Mouse (Mus musculus) midbrain, embryonic 15.5 days (tissue): ENCODE results near the gene Tulp4. TPM values are rescaled to one million over a fixed set of nuclear protein-coding genes. Genes with fewer than 3 reads are reported as not detected.
A peak's percentile ranks its signal among the peaks of the same experiment; 100 is the strongest.

Experiments used
- ATAC-seq: fragments of 200-750 bp; cut with Nextera tagmentation; replicated peaks from 2 replicates; pipeline ENCODE4 v1.8.0; 2017; ENCODE audit warnings: moderate TSS enrichment
- H3K27ac ChIP-seq: fragments of 300-500 bp; sonication (generic); 2 replicates; pipeline ENCODE4 v1.5.1; 2015; ENCODE audit warnings: mild to moderate bottlenecking, inconsistent platforms
- H3K27me3 ChIP-seq: fragments of 300-500 bp; sonication (generic); replicated peaks from 2 replicates; pipeline ENCODE4 v1.6.1; 2015; ENCODE audit warnings: inconsistent platforms
- H3K36me3 ChIP-seq: fragments of 300-500 bp; sonication (generic); replicated peaks from 2 replicates; pipeline ENCODE4 v1.6.1; 2015; ENCODE audit warnings: inconsistent platforms
- H3K4me1 ChIP-seq: fragments of 300-500 bp; sonication (generic); 2 replicates; pipeline ENCODE4 v1.6.1; 2015; ENCODE audit warnings: inconsistent platforms
- H3K4me2 ChIP-seq: fragments of 300-500 bp; sonication (generic); 2 replicates; pipeline ENCODE4 v1.6.1; 2015; ENCODE audit warnings: inconsistent platforms, mild to moderate bottlenecking, moderate library complexity
- H3K4me3 ChIP-seq: fragments of 300-500 bp; sonication (generic); 2 replicates; pipeline ENCODE4 v1.5.1; 2015; ENCODE audit warnings: mild to moderate bottlenecking, inconsistent platforms
- H3K9ac ChIP-seq: fragments of 300-500 bp; sonication (generic); 2 replicates; pipeline ENCODE4 v1.6.1; 2015; ENCODE audit warnings: mild to moderate bottlenecking, inconsistent platforms
- H3K9me3 ChIP-seq: fragments of 300-500 bp; sonication (generic); 2 replicates; pipeline ENCODE4 v1.6.1; 2016; ENCODE audit warnings: inconsistent platforms
- WGBS: fragments of 180-500 bp; shearing (Covaris S2); methylation state at CpG from one replicate; pipeline ENCODE4 v1.1.7; 2015; ENCODE audit warnings: mixed read lengths; 5-methylcytosine and 5-hydroxymethylcytosine counted together
- polyA plus RNA-seq: library from polyadenylated mRNA; unstranded; fragments of >200 nt; fragmentation: Nextera tagmentation; extraction: Ambion mirVana; gene quantifications from 2 replicates; pipeline ENCODE4 v1.2.1, GENCODE M21; 2015

Gene Tulp4
- 164 and 166 TPM in 2 replicates for polyA plus RNA-seq

- under 1% methylated on average over 51 of the region's 76 CpGs for WGBS
- no peaks in the 10 kb centered on the region for H3K9me3 ChIP-seq
- H3K4me1 ChIP-seq, result peaks cover 28% of the 10 kb centered on the region
- H3K36me3 ChIP-seq, result no peaks in the 10 kb centered on the region
- peak within 1 kb of the TSS; percentile 89 for H3K9ac ChIP-seq
- H3K4me3 ChIP-seq, result peak within 1 kb of the TSS; percentile 70
- H3K27me3 ChIP-seq, result 0 out of 2 replicates have a peak, but pooled peaks cover 2% of the 10 kb centered on the region
- H3K4me2 ChIP-seq, result peak within 1 kb of the TSS; percentile 82
- ATAC-seq, result peak; percentile 99
- H3K27ac ChIP-seq, result peak within 1 kb of the TSS; percentile 99
Observed at GRCm38 (mm10) chr17:6106361-6107014, at the start of gene Tulp4. Gene Tulp4, plus strand, starts transcription at chr17:6106437.

- Histone ChIP-seq H3K4me2 (no peak overlapping the region), H3K4me3 (no peak overlapping the region), H3K4me1 (no peaks in the 10 kb centered on the region), H3K27ac (no peak overlapping the region), H3K27me3 (no peaks in the 10 kb centered on the region), H3K9me3 (no peaks in the 10 kb centered on the region), H3K9ac (no peak overlapping the region), H3K36me3 (peaks cover 37% of the 10 kb centered on the region)
- 86% methylated on average over 8 of the region's 8 CpGs for WGBS
- no peak for ATAC-seq
Observed at GRCm38 (mm10) chr17:6062793-6063192, 43.4 kb upstream of the Tulp4 start.

- 94% methylated on average over 5 of the region's 5 CpGs for WGBS
- no peak overlapping the region for H3K4me2 ChIP-seq
- H3K9me3 ChIP-seq, result no peaks in the 10 kb centered on the region
- no peaks in the 10 kb centered on the region for H3K4me1 ChIP-seq
- no peak for ATAC-seq
- H3K4me3 ChIP-seq, result no peak overlapping the region
- H3K9ac ChIP-seq, result no peak overlapping the region
- H3K36me3 ChIP-seq, result peaks cover 37% of the 10 kb centered on the region
- no peaks in the 10 kb centered on the region for H3K27me3 ChIP-seq
- H3K27ac ChIP-seq, result no peak overlapping the region
Observed at GRCm38 (mm10) chr17:6063532-6063931, 42.7 kb upstream of the Tulp4 start.

- Histone ChIP-seq H3K9ac (no peak overlapping the region), H3K4me3 (no peak overlapping the region), H3K27me3 (no peaks in the 10 kb centered on the region), H3K9me3 (no peaks in the 10 kb centered on the region), H3K4me1 (no peaks in the 10 kb centered on the region), H3K4me2 (no peak overlapping the region), H3K27ac (no peak overlapping the region), H3K36me3 (peaks cover 33% of the 10 kb centered on the region)
- no peak for ATAC-seq
- WGBS, result 95% methylated on average over 2 of the region's 2 CpGs
Observed at GRCm38 (mm10) chr17:6066021-6066420, 40.2 kb upstream of the Tulp4 start.

- no peak overlapping the region for H3K4me2 ChIP-seq
- H3K36me3 ChIP-seq, result peaks cover 37% of the 10 kb centered on the region
- H3K9me3 ChIP-seq, result no peaks in the 10 kb centered on the region
- H3K27me3 ChIP-seq, result no peaks in the 10 kb centered on the region
- ATAC-seq, result no peak
- H3K9ac ChIP-seq, result no peak overlapping the region
- H3K27ac ChIP-seq, result no peak overlapping the region
- no peaks in the 10 kb centered on the region for H3K4me1 ChIP-seq
- 96% methylated on average over 7 of the region's 7 CpGs for WGBS
- H3K4me3 ChIP-seq, result no peak overlapping the region
Observed at GRCm38 (mm10) chr17:6067613-6068012, 38.6 kb upstream of the Tulp4 start.

GRCm38 (mm10) chr17:6069866-6070265 is 36.4 kb upstream of the Tulp4 start:
- H3K9me3 ChIP-seq, result no peaks in the 10 kb centered on the region
- no peak for ATAC-seq
- H3K27me3 ChIP-seq, result no peaks in the 10 kb centered on the region
- H3K9ac ChIP-seq, result no peak overlapping the region
- peaks cover 43% of the 10 kb centered on the region for H3K36me3 ChIP-seq
- no peaks in the 10 kb centered on the region for H3K4me1 ChIP-seq
- H3K27ac ChIP-seq, result no peak overlapping the region
- 92% methylated on average over 6 of the region's 6 CpGs for WGBS
- no peak overlapping the region for H3K4me2 ChIP-seq
- no peak overlapping the region for H3K4me3 ChIP-seq

GRCm38 (mm10) chr17:6073405-6073804 is 32.8 kb upstream of the Tulp4 start:
- Histone ChIP-seq H3K27me3 (no peaks in the 10 kb centered on the region), H3K36me3 (peaks cover 23% of the 10 kb centered on the region; the same call in 1 of the 2 replicates), H3K4me2 (no peak overlapping the region), H3K9me3 (no peaks in the 10 kb centered on the region), H3K4me1 (peaks cover 9% of the 10 kb centered on the region), H3K4me3 (no peak overlapping the region), H3K9ac (no peak overlapping the region), H3K27ac (no peak overlapping the region)
- no peak for ATAC-seq
- 90% methylated on average over 7 of the region's 7 CpGs for WGBS

GRCm38 (mm10) chr17:6079287-6080122 is 26.7 kb upstream of the Tulp4 start, which contains the start of the genes Serac1 and Gtf2h5:
Gene Serac1, minus strand, starts transcription at chr17:6079741.
Gene Gtf2h5, plus strand, starts transcription at chr17:6079786.
- Histone ChIP-seq H3K9ac (peak within 1 kb of the TSS; percentile 85), H3K4me1 (peaks cover 29% of the 10 kb centered on the region), H3K27me3 (no peaks in the 10 kb centered on the region), H3K4me2 (peak within 1 kb of the TSS; percentile 60), H3K36me3 (peaks cover 7% of the 10 kb centered on the region; the same call in 1 of the 2 replicates), H3K4me3 (peak within 1 kb of the TSS; percentile 83), H3K9me3 (no peaks in the 10 kb centered on the region), H3K27ac (peak within 1 kb of the TSS; percentile 92)
- WGBS, result under 1% methylated on average over 69 of the region's 70 CpGs
- ATAC-seq, result peak; percentile 95

- Histone ChIP-seq H3K4me1 (peaks cover 21% of the 10 kb centered on the region), H3K27ac (no peak overlapping the region), H3K4me2 (no peak overlapping the region), H3K9me3 (no peaks in the 10 kb centered on the region), H3K27me3 (no peaks in the 10 kb centered on the region), H3K36me3 (peaks cover 10% of the 10 kb centered on the region; the same call in 1 of the 2 replicates), H3K4me3 (no peak overlapping the region), H3K9ac (no peak overlapping the region)
- ATAC-seq, result no peak
- WGBS, result 85% methylated on average over 5 of the region's 5 CpGs
Observed at GRCm38 (mm10) chr17:6083323-6083890, 22.8 kb upstream of the Tulp4 start.

GRCm38 (mm10) chr17:6091604-6092003 is 14.6 kb upstream of the Tulp4 start:
- Histone ChIP-seq H3K9ac (no peak overlapping the region), H3K4me2 (no peak overlapping the region), H3K4me1 (no peaks in the 10 kb centered on the region), H3K27me3 (no peaks in the 10 kb centered on the region), H3K9me3 (no peaks in the 10 kb centered on the region), H3K4me3 (no peak overlapping the region), H3K36me3 (no peaks in the 10 kb centered on the region), H3K27ac (no peak overlapping the region)
- WGBS, result 92% methylated on average over 6 of the region's 6 CpGs
- ATAC-seq, result no peak

- Histone ChIP-seq H3K4me2 (no peak overlapping the region), H3K9ac (no peak overlapping the region), H3K27ac (no peak overlapping the region), H3K4me3 (no peak overlapping the region), H3K27me3 (no peaks in the 10 kb centered on the region), H3K9me3 (no peaks in the 10 kb centered on the region), H3K36me3 (no peaks in the 10 kb centered on the region), H3K4me1 (no peaks in the 10 kb centered on the region)
- no peak for ATAC-seq
Observed at GRCm38 (mm10) chr17:6095579-6095978, 10.7 kb upstream of the Tulp4 start.

- Histone ChIP-seq H3K4me1 (no peaks in the 10 kb centered on the region), H3K9ac (no peak overlapping the region), H3K4me3 (no peak overlapping the region), H3K4me2 (no peak overlapping the region), H3K9me3 (no peaks in the 10 kb centered on the region), H3K36me3 (no peaks in the 10 kb centered on the region), H3K27ac (no peak overlapping the region), H3K27me3 (0 out of 2 replicates have a peak, but pooled peaks cover 2% of the 10 kb centered on the region)
- 36% methylated on average over 4 of the region's 4 CpGs for WGBS
- ATAC-seq, result no peak
Observed at GRCm38 (mm10) chr17:6097884-6098283, 8.4 kb upstream of the Tulp4 start.
